Mouse (Mus musculus) kidney, embryonic 16.5 days (tissue): ENCODE measurements around the gene Olfr771. TPM values are rescaled to one million over a fixed set of nuclear protein-coding genes. Genes with fewer than 3 reads are reported as not detected.
"Not testable (repeated sequence)": the region's sequence is repeated elsewhere in the genome, so short reads cannot be mapped to it uniquely, and the experiment has no call there.

ENCODE experiments used
- ATAC-seq: fragments of 200-750 bp; cut with Nextera tagmentation; 2 replicates; pipeline ENCODE4 v1.8.0; 2017; ENCODE audit warnings: moderate TSS enrichment; ENCODE audit not compliant: low FRiP score, low TSS enrichment
- H3K27ac ChIP-seq: fragments of 300-500 bp; sonication (generic); 2 replicates; pipeline ENCODE4 v1.5.1; 2014; ENCODE audit warnings: low read length
- H3K27me3 ChIP-seq: fragments of 300-500 bp; sonication (generic); 2 replicates; pipeline ENCODE4 v1.6.1; 2014; ENCODE audit warnings: low read length, control low read depth, mixed read lengths; ENCODE audit not compliant: insufficient read depth
- H3K36me3 ChIP-seq: fragments of 300-500 bp; sonication (generic); 2 replicates; pipeline ENCODE4 v1.6.1; 2014; ENCODE audit warnings: low read length, control low read depth, mixed read lengths; ENCODE audit not compliant: insufficient read depth
- H3K4me1 ChIP-seq: fragments of 300-500 bp; sonication (generic); 2 replicates; pipeline ENCODE4 v1.6.1; 2014; ENCODE audit warnings: low read length, control low read depth, mixed read lengths; ENCODE audit not compliant: insufficient read depth
- H3K4me2 ChIP-seq: fragments of 300-500 bp; sonication (generic); replicated peaks from 2 replicates; pipeline ENCODE4 v1.6.1; 2014; ENCODE audit warnings: low read depth, low read length
- H3K4me3 ChIP-seq: fragments of 300-500 bp; sonication (generic); 2 replicates; pipeline ENCODE4 v1.5.1; 2014; ENCODE audit warnings: mild to moderate bottlenecking, low read length
- H3K9ac ChIP-seq: fragments of 300-500 bp; sonication (generic); replicated peaks from 2 replicates; pipeline ENCODE4 v1.6.1; 2014; ENCODE audit warnings: low read length
- H3K9me3 ChIP-seq: fragments of 300-500 bp; sonication (generic); 2 replicates; pipeline ENCODE4 v1.6.1; 2016; ENCODE audit warnings: low read length, control low read depth
- WGBS: fragments of 180-500 bp; shearing (Covaris S2); extraction: QIAGEN DNeasy Blood & Tissue Kit; methylation state at CpG from one replicate; pipeline ENCODE4 v1.1.7; 2014; 5-methylcytosine and 5-hydroxymethylcytosine counted together
- polyA plus RNA-seq: library from polyadenylated mRNA; unstranded; fragments of >200 nt; fragmentation: Nextera tagmentation; extraction: Ambion mirVana; gene quantifications from 2 replicates; pipeline ENCODE4 v1.2.1, GENCODE M21; 2015

Gene Olfr771
- not detected in 2 replicates for polyA plus RNA-seq

DNA sequence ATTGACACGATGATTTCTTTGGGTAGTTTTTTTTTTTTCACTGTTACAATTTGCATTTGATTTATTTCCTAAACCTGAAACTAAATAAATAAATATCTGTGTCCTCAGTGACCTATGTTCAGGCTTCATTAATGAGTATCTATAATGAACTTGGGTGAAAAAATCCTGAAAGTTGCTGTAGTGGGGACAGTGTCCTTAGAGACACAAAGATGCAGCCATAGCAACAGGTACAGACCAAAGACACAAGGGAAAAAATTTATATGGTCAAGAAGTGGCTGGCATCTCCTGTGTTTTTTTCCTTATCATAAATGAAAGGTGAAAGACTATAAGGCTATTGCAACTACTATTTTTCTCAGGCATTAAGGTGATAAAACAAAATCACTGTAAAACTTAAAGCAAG, at the start of gene Olfr771:
Gene Olfr771, minus strand, starts transcription at position 101 of the 400 bp plus-strand sequence.
- no peaks in the 10 kb centered on the region for H3K4me1 ChIP-seq
- H3K9ac ChIP-seq = no peak within 1 kb of the TSS
- H3K4me3 ChIP-seq = no peak within 1 kb of the TSS
- no peaks in the 10 kb centered on the region for H3K27me3 ChIP-seq
- no peak within 1 kb of the TSS for H3K27ac ChIP-seq
- no peaks in the 10 kb centered on the region; the same call in 1 of the 2 replicates for H3K9me3 ChIP-seq
- no peak within 1 kb of the TSS for H3K4me2 ChIP-seq
- 78% methylated on average over 1 of the region's 1 CpGs for WGBS
- no peaks in the 10 kb centered on the region for H3K36me3 ChIP-seq
- ATAC-seq = no peak

DNA sequence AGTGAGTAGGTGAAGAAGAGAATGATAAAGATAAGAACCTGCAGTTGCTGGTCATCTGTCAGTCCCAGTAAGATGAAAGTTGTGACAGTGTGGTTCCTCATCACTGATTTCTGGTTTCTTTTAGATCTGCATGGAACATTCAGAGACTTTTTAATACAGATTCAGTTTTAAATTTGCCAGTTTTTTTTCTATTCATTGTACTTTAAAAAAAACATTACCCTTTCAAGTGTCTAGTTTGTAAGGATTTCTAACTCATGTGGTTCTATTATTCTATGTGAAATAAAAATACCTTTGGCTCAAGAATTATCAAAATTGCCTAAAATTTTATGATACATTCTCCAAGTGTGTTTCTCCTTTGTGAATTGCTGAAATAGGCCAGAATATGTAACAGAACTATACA, 22.8 kb upstream of the Olfr771 start, which contains the start of gene Olfr773:
Gene Olfr773, minus strand, starts transcription at position 101 of the 400 bp plus-strand sequence.
- not testable (repeated sequence) for H3K36me3 ChIP-seq, H3K4me2 ChIP-seq, H3K9ac ChIP-seq, H3K4me3 ChIP-seq, H3K27ac ChIP-seq, H3K4me1 ChIP-seq, ATAC-seq, H3K27me3 ChIP-seq, H3K9me3 ChIP-seq

DNA sequence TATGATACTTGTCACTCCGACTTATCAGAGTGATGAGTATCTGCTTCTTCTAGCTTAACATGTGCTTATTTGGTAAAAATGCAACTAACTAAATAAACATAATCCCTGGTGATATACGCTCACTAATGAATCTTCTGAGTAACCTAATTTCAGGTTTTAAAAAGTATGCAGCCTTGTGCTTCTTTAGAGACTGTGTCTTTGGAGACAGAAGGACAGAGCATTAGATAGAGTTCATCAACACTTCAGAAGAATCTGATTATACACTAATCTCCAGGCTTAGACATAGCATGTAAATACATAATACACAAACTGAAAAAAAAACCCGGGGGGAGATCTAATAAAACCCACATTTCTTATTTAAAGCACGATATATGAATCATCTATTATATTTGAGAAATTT, 13.3 kb upstream of the Olfr771 start, which contains the start of gene Olfr772:
Gene Olfr772, minus strand, starts transcription at position 101 of the 400 bp plus-strand sequence.
- not testable (repeated sequence) for H3K4me1 ChIP-seq, H3K4me2 ChIP-seq, H3K27ac ChIP-seq, H3K27me3 ChIP-seq, H3K36me3 ChIP-seq, H3K9ac ChIP-seq, H3K9me3 ChIP-seq, ATAC-seq, H3K4me3 ChIP-seq
- WGBS = 83% methylated on average over 3 of the region's 4 CpGs

DNA sequence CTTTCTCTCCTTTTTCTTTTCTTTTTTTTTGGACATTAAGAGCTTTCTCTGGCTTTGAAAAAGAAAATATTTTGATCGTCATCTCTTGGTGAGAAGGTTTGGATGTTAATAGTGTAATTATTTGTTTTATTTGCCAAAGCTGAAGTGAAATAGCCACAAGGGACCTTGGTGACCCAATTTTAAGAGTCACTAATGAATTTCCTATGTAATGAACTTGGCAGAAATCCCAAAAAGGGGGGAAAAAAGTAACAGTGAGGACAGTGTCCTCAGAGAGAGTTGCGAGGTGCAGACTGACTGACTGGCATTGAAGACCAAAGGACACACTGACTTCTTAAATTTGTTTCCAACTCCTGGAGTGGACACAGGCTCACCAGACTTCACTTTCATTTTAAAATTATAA, 25.7 kb downstream of the Olfr771 start, which contains the start of gene Olfr770:
Gene Olfr770, minus strand, starts transcription at position 101 of the 400 bp plus-strand sequence.
- Histone ChIP-seq H3K4me1 (no peaks in the 10 kb centered on the region), H3K36me3 (no peaks in the 10 kb centered on the region), H3K9ac (no peak within 1 kb of the TSS), H3K4me3 (no peak within 1 kb of the TSS), H3K4me2 (no peak within 1 kb of the TSS), H3K27ac (no peak within 1 kb of the TSS), H3K27me3 (no peaks in the 10 kb centered on the region), H3K9me3 (no peaks in the 10 kb centered on the region)
- 63% methylated on average over 2 of the region's 2 CpGs for WGBS
- ATAC-seq = no peak

DNA sequence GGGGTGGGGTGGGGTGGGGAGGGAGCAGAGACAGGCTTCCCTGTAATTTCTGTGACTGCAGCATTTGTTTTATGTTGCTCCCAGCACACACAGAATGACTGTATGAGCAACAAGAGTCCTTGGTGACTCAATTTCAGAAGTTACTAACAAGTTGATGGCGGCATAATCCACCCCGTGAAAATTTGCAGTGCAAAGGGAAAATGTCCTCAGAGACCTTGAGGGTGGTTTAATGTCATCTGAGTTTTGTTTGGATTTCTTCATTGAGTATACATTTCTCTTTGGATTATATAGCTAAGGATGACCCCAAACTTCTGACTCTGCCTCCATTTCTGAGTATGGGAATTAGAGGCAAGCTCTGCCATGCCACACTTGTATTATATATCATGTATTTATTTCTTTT, 46.8 kb downstream of the Olfr771 start, which contains the start of gene Olfr769:
Gene Olfr769, minus strand, starts transcription at position 101 of the 400 bp plus-strand sequence.
- no peak for ATAC-seq
- Histone ChIP-seq H3K9me3 (no peaks in the 10 kb centered on the region), H3K4me3 (no peak within 1 kb of the TSS), H3K4me1 (no peaks in the 10 kb centered on the region), H3K27ac (no peak within 1 kb of the TSS), H3K36me3 (no peaks in the 10 kb centered on the region), H3K4me2 (no peak within 1 kb of the TSS), H3K9ac (no peak within 1 kb of the TSS), H3K27me3 (no peaks in the 10 kb centered on the region)
- WGBS = 79% methylated on average over 2 of the region's 2 CpGs

DNA sequence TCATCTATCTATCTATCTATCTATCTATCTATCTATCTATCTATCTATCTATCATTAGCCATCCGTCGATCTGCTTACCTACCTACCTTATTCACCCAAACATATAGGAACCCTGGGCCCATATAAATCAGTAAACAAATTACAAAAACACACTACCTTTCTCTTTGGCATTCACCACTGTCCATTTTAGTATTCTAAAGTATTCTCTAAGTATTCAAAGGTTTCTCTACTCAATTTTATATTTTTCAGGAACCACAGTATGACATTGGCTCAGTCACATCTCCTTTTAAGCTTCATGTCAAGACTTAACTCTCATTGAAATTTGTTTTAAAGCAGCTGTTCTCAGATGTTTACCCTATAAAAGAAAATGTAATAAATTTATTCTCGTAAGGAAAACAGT, 49.4 kb downstream of the Olfr771 start:
- Histone ChIP-seq H3K36me3 (no peaks in the 10 kb centered on the region), H3K9me3 (no peaks in the 10 kb centered on the region)
- WGBS = 87% methylated on average over 3 of the region's 3 CpGs

More for the DNA sequence above, 49.4 kb downstream of the Olfr771 start:
- no peak for ATAC-seq
- H3K4me1 ChIP-seq = no peaks in the 10 kb centered on the region
- H3K27me3 ChIP-seq = no peaks in the 10 kb centered on the region
- H3K4me3 ChIP-seq = no peak overlapping the region
- H3K27ac ChIP-seq = no peak overlapping the region
- no peak overlapping the region for H3K9ac ChIP-seq
- H3K4me2 ChIP-seq = no peak overlapping the region

Other genes starting within 250 kb of the Olfr771 start
- 17.7 and 20.5 TPM in 2 replicates for gene Rdh5, start 241.9 kb downstream of the Olfr771 start, polyA plus RNA-seq
- 227 and 234 TPM in 2 replicates for gene Bloc1s1, start 240.7 kb downstream of the Olfr771 start, polyA plus RNA-seq
- gene Itga7, start 230.9 kb downstream of the Olfr771 start, polyA plus RNA-seq = 3.9 and 4.0 TPM in 2 replicates
- gene Mettl7b, start 203.8 kb downstream of the Olfr771 start, polyA plus RNA-seq = 12.0 and 17.1 TPM in 2 replicates
- not detected in 2 replicates for gene Olfr9, start 175.3 kb downstream of the Olfr771 start, polyA plus RNA-seq
- not detected in 2 replicates for gene Olfr763, start 154.0 kb downstream of the Olfr771 start, polyA plus RNA-seq
- gene Olfr764-ps1, start 124.9 kb downstream of the Olfr771 start, polyA plus RNA-seq = not detected in 2 replicates
- gene Olfr765, start 114.8 kb downstream of the Olfr771 start, polyA plus RNA-seq = not detected in 2 replicates
- not detected in 2 replicates for gene Olfr766-ps1, start 95.8 kb downstream of the Olfr771 start, polyA plus RNA-seq
- not detected in 2 replicates for gene Olfr767, start 81.8 kb downstream of the Olfr771 start, polyA plus RNA-seq
- not detected in 2 replicates for gene Olfr768, start 65.4 kb downstream of the Olfr771 start, polyA plus RNA-seq
- gene Olfr769, start 46.9 kb downstream of the Olfr771 start, polyA plus RNA-seq = not detected in 2 replicates
- not detected in 2 replicates for gene Olfr770, start 25.8 kb downstream of the Olfr771 start, polyA plus RNA-seq
- gene Olfr772, start 13.2 kb upstream of the Olfr771 start, polyA plus RNA-seq = not detected in 2 replicates
- not detected in 2 replicates for gene Olfr773, start 22.7 kb upstream of the Olfr771 start, polyA plus RNA-seq
- gene Olfr774, start 71.5 kb upstream of the Olfr771 start, polyA plus RNA-seq = not detected in 2 replicates
- gene Olfr775, start 83.7 kb upstream of the Olfr771 start, polyA plus RNA-seq = not detected in 2 replicates
- gene Olfr776, start 94.4 kb upstream of the Olfr771 start, polyA plus RNA-seq = not detected in 2 replicates
- not detected in 2 replicates for gene Olfr777, start 106.7 kb upstream of the Olfr771 start, polyA plus RNA-seq
- gene Olfr780, start 153.4 kb upstream of the Olfr771 start, polyA plus RNA-seq = not detected in 2 replicates
- not detected in 2 replicates for gene Olfr781, start 164.1 kb upstream of the Olfr771 start, polyA plus RNA-seq
- not detected in 2 replicates for gene Olfr782, start 184.1 kb upstream of the Olfr771 start, polyA plus RNA-seq
- gene Olfr784, start 219.3 kb upstream of the Olfr771 start, polyA plus RNA-seq = 0.05 and 0.06 TPM in 2 replicates
- gene Olfr785, start 240.7 kb upstream of the Olfr771 start, polyA plus RNA-seq = not detected in 2 replicates